Mouse (Mus musculus) heart, embryonic 10.5 days (tissue): ENCODE results near the gene Myo6. TPM values are rescaled to one million over a fixed set of nuclear protein-coding genes. Genes with fewer than 3 reads are reported as not detected.

ENCODE experiments used
- DNase-seq: peaks from one replicate; pipeline ENCODE4 v3.0.0-alpha.2; 2017; ENCODE audit warnings: low spot score
- H3K27ac ChIP-seq: fragments of 300-500 bp; sonication (generic); 2 replicates; pipeline ENCODE4 v1.5.1; 2016; ENCODE audit warnings: mild to moderate bottlenecking
- H3K27me3 ChIP-seq: fragments of 300-500 bp; sonication (generic); 2 replicates; pipeline ENCODE4 v1.6.1; 2016; ENCODE audit warnings: mild to moderate bottlenecking; ENCODE audit not compliant: poor library complexity, insufficient read depth, severe bottlenecking
- H3K36me3 ChIP-seq: fragments of 300-500 bp; sonication (generic); 2 replicates; pipeline ENCODE4 v1.6.1; 2016; ENCODE audit warnings: mild to moderate bottlenecking, moderate library complexity
- H3K4me1 ChIP-seq: fragments of 300-500 bp; sonication (generic); 2 replicates; pipeline ENCODE4 v1.6.1; 2016; ENCODE audit warnings: mild to moderate bottlenecking
- H3K4me3 ChIP-seq: fragments of 300-500 bp; sonication (generic); 2 replicates; pipeline ENCODE4 v1.5.1; 2016; ENCODE audit warnings: mild to moderate bottlenecking, moderate library complexity
- H3K9me3 ChIP-seq: fragments of 300-500 bp; sonication (generic); 2 replicates; pipeline ENCODE4 v1.6.1; 2016; ENCODE audit warnings: mild to moderate bottlenecking, moderate library complexity
- WGBS: fragments of 180-500 bp; shearing (Covaris S2); methylation state at CpG from one replicate; pipeline ENCODE4 v1.1.7; 2016; 5-methylcytosine and 5-hydroxymethylcytosine counted together
- polyA plus RNA-seq: library from polyadenylated mRNA; unstranded; fragments of >200 nt; fragmentation: Nextera tagmentation; extraction: Ambion mirVana; gene quantifications from 2 replicates; pipeline ENCODE4 v1.2.1, GENCODE M21; 2016

The Myo6 gene
- polyA plus RNA-seq, 1 experiment from 2014 or later, result 9.8 TPM

DNA sequence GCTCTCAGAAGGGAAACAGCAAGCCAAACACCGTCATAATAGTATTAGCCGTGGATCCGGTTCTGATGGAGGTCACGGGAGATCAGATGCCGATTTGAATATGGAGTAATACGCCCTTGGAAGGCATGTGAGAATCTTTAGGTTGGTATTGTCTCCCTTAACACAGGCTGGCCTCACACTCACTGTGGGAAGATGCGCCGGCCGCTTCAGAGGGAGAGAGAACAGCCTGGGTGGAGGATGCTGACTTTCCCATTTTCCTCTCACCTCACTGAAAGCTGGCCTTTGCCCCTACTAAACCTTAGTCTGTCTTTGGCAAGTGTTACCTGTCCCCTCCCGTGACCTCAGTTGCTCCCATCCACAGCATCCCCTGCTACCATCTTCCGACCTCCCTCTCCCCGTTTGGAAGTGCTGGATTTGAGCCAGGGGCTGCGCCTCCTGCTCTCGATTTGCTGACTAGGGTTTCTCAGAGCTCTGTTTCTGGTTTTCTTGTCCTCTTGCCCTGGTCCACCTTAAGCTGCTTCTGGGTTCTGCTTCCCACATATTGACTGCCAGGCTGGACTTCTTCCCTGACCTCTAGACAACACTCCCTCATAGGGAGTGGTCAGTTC is 169.3 kb downstream of the Myo6 start:
- Histone ChIP-seq H3K27me3 (no peaks in the 10 kb centered on the region), H3K4me3 (no peak overlapping the region), H3K27ac (no peak overlapping the region), H3K4me1 (peaks cover 5% of the 10 kb centered on the region; the same call in 1 of the 2 replicates), H3K9me3 (no peaks in the 10 kb centered on the region), H3K36me3 (no peaks in the 10 kb centered on the region)
- 74% methylated on average over 14 of the region's 14 CpGs for WGBS
- DNase-seq, result no peak

DNA sequence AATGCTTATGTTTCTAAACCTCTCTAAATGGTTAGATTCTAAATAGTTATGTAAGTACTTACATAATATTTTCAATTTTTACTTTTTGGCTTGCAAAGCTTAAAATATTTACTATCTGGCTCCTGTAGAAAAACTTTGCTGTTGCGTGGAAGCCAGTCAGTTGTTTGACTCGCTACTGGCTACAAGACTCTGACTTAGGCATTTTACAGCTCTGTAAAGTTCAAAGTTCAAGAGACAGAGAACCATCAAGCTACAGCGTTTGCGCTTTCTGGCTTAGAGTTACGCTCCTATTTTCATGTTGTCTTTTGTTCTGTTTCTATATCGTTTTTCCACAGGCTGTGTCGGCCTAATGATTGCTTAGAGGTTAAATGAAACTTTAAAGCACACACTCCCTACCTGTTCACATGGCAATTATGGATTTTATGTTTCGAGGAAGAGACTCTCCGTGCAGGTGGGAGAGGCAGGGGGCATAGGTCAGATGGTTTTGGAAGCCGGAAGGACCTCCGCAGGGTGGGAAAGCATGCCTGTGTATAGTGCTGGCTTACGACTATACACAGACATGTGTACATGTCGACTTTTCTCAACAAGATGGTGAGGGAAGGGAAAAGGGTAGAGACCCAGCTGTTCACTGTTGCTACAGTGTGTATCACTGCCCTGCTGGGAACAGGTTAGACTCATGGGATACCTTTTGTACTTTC is 171.0 kb downstream of the Myo6 start:
- DNase-seq, result no peak
- Histone ChIP-seq H3K27me3 (no peaks in the 10 kb centered on the region), H3K4me1 (peaks cover 5% of the 10 kb centered on the region; the same call in 1 of the 2 replicates), H3K4me3 (no peak overlapping the region), H3K27ac (no peak overlapping the region), H3K9me3 (no peaks in the 10 kb centered on the region), H3K36me3 (no peaks in the 10 kb centered on the region)
- WGBS, result 84% methylated on average over 13 of the region's 13 CpGs

- no peak overlapping the region for H3K4me3 ChIP-seq
- 87% methylated on average over 6 of the region's 6 CpGs for WGBS
- H3K36me3 ChIP-seq, result no peaks in the 10 kb centered on the region
- no peak overlapping the region for H3K27ac ChIP-seq
- no peak for DNase-seq
- H3K4me1 ChIP-seq, result no peaks in the 10 kb centered on the region
- H3K27me3 ChIP-seq, result no peaks in the 10 kb centered on the region
- H3K9me3 ChIP-seq, result no peaks in the 10 kb centered on the region
Observed at GRCm38 (mm10) chr9:80338026-80338425, 173.2 kb downstream of the Myo6 start.

DNA sequence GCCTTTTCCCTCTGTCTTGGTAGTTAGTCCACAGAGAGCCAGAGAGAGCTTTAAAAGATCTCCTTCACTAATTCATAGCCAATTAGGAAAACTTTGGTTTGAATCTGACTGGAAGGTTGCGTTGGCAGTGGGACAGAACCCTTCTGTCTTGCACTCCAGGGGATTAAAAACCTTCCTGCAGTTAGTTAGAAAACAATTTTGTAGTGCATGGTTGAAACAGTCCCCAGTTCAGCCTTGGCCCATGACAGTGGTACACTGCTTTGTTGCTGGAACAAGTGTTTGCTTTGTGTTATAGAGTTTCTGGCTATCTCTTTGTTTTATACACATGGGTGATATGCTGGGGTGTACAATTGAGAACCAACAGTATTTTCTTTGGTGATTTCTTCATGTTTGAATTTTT is 176.1 kb downstream of the Myo6 start:
- Histone ChIP-seq H3K36me3 (no peaks in the 10 kb centered on the region), H3K9me3 (no peaks in the 10 kb centered on the region), H3K4me3 (no peak overlapping the region), H3K27me3 (no peaks in the 10 kb centered on the region), H3K4me1 (no peaks in the 10 kb centered on the region), H3K27ac (no peak overlapping the region)
- 71% methylated on average over 1 of the region's 1 CpGs for WGBS
- no peak for DNase-seq

DNA sequence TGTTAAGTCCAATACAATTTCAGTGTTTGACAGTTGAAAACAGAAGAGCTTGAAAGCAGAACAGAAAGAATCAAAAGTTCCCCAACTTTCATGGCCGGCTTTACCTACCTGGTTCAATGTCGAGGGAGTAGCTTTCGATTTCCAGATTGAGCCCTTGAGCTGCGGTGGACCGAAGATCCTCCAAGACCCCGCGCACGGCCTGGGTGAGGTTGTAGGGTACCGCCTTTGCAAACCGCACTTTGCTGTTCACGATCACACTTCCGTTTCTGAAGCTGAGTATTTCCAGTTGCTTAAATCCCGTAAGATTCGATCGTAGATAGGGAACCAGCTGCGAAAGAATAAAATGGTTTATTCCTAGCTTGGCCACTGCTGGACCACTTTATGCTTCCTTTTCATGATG is 176.9 kb downstream of the Myo6 start:
- DNase-seq, result no peak
- Histone ChIP-seq H3K4me1 (no peaks in the 10 kb centered on the region), H3K36me3 (no peaks in the 10 kb centered on the region), H3K9me3 (no peaks in the 10 kb centered on the region), H3K27me3 (no peaks in the 10 kb centered on the region), H3K4me3 (no peak overlapping the region), H3K27ac (no peak overlapping the region)
- WGBS, result 91% methylated on average over 16 of the region's 16 CpGs

GRCm38 (mm10) chr9:80342520-80342919 is 177.7 kb downstream of the Myo6 start:
- no peaks in the 10 kb centered on the region for H3K9me3 ChIP-seq
- no peak overlapping the region for H3K4me3 ChIP-seq
- H3K4me1 ChIP-seq, result no peaks in the 10 kb centered on the region
- 82% methylated on average over 6 of the region's 6 CpGs for WGBS
- no peaks in the 10 kb centered on the region for H3K36me3 ChIP-seq
- H3K27me3 ChIP-seq, result no peaks in the 10 kb centered on the region
- H3K27ac ChIP-seq, result no peak overlapping the region
- no peak for DNase-seq

GRCm38 (mm10) chr9:80344451-80345000 is 179.7 kb downstream of the Myo6 start:
- H3K4me1 ChIP-seq, result no peaks in the 10 kb centered on the region
- DNase-seq, result no peak

GRCm38 (mm10) chr9:80351295-80351677 is 186.5 kb downstream of the Myo6 start:
- H3K9me3 ChIP-seq, result no peaks in the 10 kb centered on the region
- H3K4me1 ChIP-seq, result no peaks in the 10 kb centered on the region
- no peaks in the 10 kb centered on the region for H3K27me3 ChIP-seq
- H3K27ac ChIP-seq, result no peak overlapping the region
- no peaks in the 10 kb centered on the region for H3K36me3 ChIP-seq
- no peak for DNase-seq
- H3K4me3 ChIP-seq, result no peak overlapping the region
- 67% methylated on average over 7 of the region's 7 CpGs for WGBS

More at GRCm38 (mm10) chr9:80344451-80345000, 179.7 kb downstream of the Myo6 start:
- no peaks in the 10 kb centered on the region for H3K27me3 ChIP-seq
- H3K9me3 ChIP-seq, result no peaks in the 10 kb centered on the region
- WGBS, result 87% methylated on average over 6 of the region's 6 CpGs
- H3K4me3 ChIP-seq, result no peak overlapping the region
- H3K27ac ChIP-seq, result no peak overlapping the region
- no peaks in the 10 kb centered on the region for H3K36me3 ChIP-seq

DNA sequence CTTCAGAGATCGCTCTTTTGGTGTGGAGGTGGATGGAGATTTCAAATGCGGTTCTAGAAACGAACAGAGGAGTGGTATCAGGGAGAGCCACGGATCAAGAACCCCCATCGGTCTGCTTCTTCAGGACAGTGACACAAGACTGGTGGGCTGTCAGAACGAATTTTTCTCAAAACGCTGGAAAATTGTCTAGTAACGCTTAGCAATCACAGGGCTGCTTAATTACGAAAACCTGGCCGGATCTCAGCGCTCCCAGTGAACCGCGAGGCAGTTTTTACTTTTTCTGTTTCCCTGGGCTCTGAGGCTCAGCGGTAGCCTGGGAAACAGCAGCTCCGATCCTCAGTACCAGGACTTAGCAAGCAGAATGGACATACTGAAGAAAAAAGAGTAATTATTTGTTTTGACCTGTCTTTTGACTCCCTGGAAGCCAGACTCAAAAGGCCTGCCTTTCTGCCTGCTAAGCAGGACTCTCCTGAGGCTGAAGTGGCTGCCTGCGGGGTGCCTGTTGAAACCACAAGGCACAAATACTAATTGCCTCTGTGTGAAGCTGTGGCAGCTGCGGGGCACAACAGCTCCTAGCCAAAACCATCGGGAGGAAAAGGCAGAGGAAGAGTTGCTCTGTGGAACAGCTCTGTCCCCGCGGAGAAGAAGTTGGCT is 187.0 kb downstream of the Myo6 start:
- peak; percentile 58 for DNase-seq
- WGBS, result 35% methylated on average over 20 of the region's 20 CpGs
- H3K27me3 ChIP-seq, result no peaks in the 10 kb centered on the region
- H3K27ac ChIP-seq, result no peak overlapping the region
- no peaks in the 10 kb centered on the region for H3K9me3 ChIP-seq
- H3K4me1 ChIP-seq, result no peaks in the 10 kb centered on the region
- H3K4me3 ChIP-seq, result no peak overlapping the region
- no peaks in the 10 kb centered on the region for H3K36me3 ChIP-seq

DNA sequence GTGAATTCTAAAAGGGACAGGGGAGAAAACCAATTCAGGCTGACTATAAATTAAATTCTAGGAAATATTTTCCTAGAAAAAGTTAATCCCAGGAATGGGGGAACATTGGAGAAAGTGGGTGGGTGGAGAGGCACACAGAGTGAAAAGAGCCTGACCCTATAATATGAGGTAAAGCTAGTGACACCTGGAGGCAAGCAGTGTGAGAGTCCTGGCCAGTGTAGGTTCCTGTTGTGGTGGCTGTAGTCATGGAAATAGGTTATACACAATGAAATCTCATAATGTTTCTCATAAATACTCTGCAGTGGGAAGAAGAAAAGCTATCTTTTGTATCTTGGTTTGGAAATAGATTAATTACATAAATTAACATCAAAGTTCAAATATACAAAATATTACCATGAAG is 195.2 kb downstream of the Myo6 start:
- Histone ChIP-seq H3K4me3 (no peak overlapping the region), H3K4me1 (no peaks in the 10 kb centered on the region), H3K27ac (no peak overlapping the region), H3K27me3 (no peaks in the 10 kb centered on the region), H3K36me3 (no peaks in the 10 kb centered on the region), H3K9me3 (no peaks in the 10 kb centered on the region)
- DNase-seq, result peak; percentile 13

Other genes with a start within 250 kb of the Myo6 start
- gene Filip1, start 152.2 kb upstream of the Myo6 start, polyA plus RNA-seq, result 11.7 and 19.0 TPM in 2 replicates
- gene Senp6, start 98.1 kb upstream of the Myo6 start, polyA plus RNA-seq, result 37.0 and 53.1 TPM in 2 replicates